Mouse (Mus musculus) megakaryocyte, embryonic 14.5 days (primary cell): Measurements from ENCODE around the gene Noct.

Experiments
- FLI1 ChIP-seq: IDR thresholded peaks from 2 replicates; pipeline ENCODE4 v1.6.1; 2012; ENCODE audit warnings: low read length, inconsistent platforms, mixed read lengths
- GATA1 ChIP-seq: IDR thresholded peaks from 3 replicates; pipeline ENCODE4 v1.6.1; 2012; ENCODE audit warnings: mixed read lengths, low read length, inconsistent platforms, borderline replicate concordance

GRCm38 (mm10) chr3:51288880-51289821 is 64.9 kb downstream of the Noct start:
- TF ChIP-seq GATA1 (no peak), FLI1 (no peak)
